ENCODE assay signal across 8 mouse cellular contexts in the genomic region with DNA sequence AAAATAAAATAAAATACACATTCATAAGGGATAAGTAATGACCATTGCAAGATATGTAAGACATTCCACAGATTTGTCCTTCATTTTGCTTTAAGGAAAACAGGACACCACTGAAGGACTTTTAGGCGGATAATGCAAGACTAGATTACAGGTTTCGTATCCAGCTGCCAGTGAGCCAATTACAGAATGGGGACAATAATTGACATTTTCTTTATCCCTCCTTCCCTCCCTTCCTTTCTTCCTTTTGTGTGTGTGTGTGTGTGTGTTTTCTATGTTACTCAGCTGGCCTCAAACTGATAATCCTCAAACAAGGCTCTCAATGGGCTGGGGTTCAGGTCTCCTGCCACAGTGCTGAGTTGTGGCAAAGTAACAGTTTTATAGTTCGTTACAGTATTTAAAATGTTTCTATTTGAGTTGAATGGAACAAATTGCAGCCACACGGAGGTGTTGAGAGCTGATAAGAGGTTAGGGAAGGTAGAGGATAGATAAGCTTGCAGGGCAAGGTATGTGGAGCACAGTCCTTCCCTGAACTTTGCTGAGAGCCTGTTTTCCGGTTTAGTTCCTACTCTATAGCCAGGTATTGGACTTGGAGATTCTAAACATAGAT. TPM values are rescaled to one million over a fixed set of nuclear protein-coding genes. Genes with fewer than 3 reads are reported as not detected.
A peak's percentile ranks its signal among the peaks of the same experiment; 100 is the strongest.
DNase-seq lines count a peak whose midpoint lies in the region; ATAC-seq and TF ChIP-seq lines count a peak whose summit lies in the region.

No protein-coding gene starts in this region.

- peak overlapping the region; percentile 80; the same call in 1 of the 2 replicates for H3K4me3 ChIP-seq in hindbrain, embryonic 10.5 days
- H3K4me3 ChIP-seq in hindbrain, embryonic 11.5 days (ENCODE audit: low read depth, low read length) = no peak overlapping the region
- no peak overlapping the region for H3K4me3 ChIP-seq in embryonic facial prominence, embryonic 14.5 days (ENCODE audit: low read depth, low read length)
- no peak overlapping the region for H3K4me3 ChIP-seq in intestine, postnatal 0 days (ENCODE audit: low read depth, low read length)
- no peak overlapping the region for H3K4me3 ChIP-seq in midbrain, embryonic 16.5 days (ENCODE audit: low read depth, low read length)

- WGBS in hindbrain, embryonic 10.5 days = 82% methylated on average over 5 of the region's 5 CpGs
- WGBS in hindbrain, embryonic 11.5 days = 88% methylated on average over 5 of the region's 5 CpGs
- WGBS in embryonic facial prominence, embryonic 14.5 days = 65% methylated on average over 5 of the region's 5 CpGs
- WGBS in intestine, postnatal 0 days = 43% methylated on average over 5 of the region's 5 CpGs
- WGBS in midbrain, embryonic 16.5 days = 75% methylated on average over 5 of the region's 5 CpGs

- H3K4me1 ChIP-seq in hindbrain, embryonic 10.5 days (replicated peaks) = peaks cover 20% of the 10 kb centered on the region
- no peaks in the 10 kb centered on the region for H3K4me1 ChIP-seq in hindbrain, embryonic 11.5 days (replicated peaks; ENCODE audit: control insufficient read depth, insufficient read depth, low read length)
- no peaks in the 10 kb centered on the region; the same call in 1 of the 2 replicates for H3K4me1 ChIP-seq in embryonic facial prominence, embryonic 14.5 days (ENCODE audit: control insufficient read depth, insufficient read depth, low read length)
- H3K4me1 ChIP-seq in intestine, postnatal 0 days (replicated peaks; ENCODE audit: control insufficient read depth, insufficient read depth, low read length) = no peaks in the 10 kb centered on the region
- peaks cover 22% of the 10 kb centered on the region for H3K4me1 ChIP-seq in midbrain, embryonic 16.5 days (ENCODE audit: control insufficient read depth, insufficient read depth, low read length)

- H3K36me3 ChIP-seq in hindbrain, embryonic 10.5 days = peaks cover 16% of the 10 kb centered on the region
- no peaks in the 10 kb centered on the region for H3K36me3 ChIP-seq in hindbrain, embryonic 11.5 days (ENCODE audit: control insufficient read depth, insufficient read depth, low read length)
- 0 out of 2 replicates have a peak, but pooled peaks cover 10% of the 10 kb centered on the region for H3K36me3 ChIP-seq in embryonic facial prominence, embryonic 14.5 days (ENCODE audit: control insufficient read depth, insufficient read depth, low read length)
- no peaks in the 10 kb centered on the region for H3K36me3 ChIP-seq in intestine, postnatal 0 days (ENCODE audit: control insufficient read depth, insufficient read depth)
- peaks cover 6% of the 10 kb centered on the region; the same call in 1 of the 2 replicates for H3K36me3 ChIP-seq in midbrain, embryonic 16.5 days (ENCODE audit: control insufficient read depth, insufficient read depth, low read length)

- no peak overlapping the region for H3K4me2 ChIP-seq in hindbrain, embryonic 11.5 days (replicated peaks; ENCODE audit: low read depth, low read length)
- peak overlapping the region; percentile 70 for H3K4me2 ChIP-seq in embryonic facial prominence, embryonic 14.5 days (ENCODE audit: low read depth, low read length)
- H3K4me2 ChIP-seq in intestine, postnatal 0 days (replicated peaks; ENCODE audit: low read depth) = peak overlapping the region; percentile 71
- H3K4me2 ChIP-seq in midbrain, embryonic 16.5 days (ENCODE audit: low read length) = peak overlapping the region; percentile 81; the same call in 1 of the 2 replicates

- no peak for DNase-seq in hindbrain, embryonic 10.5 days (ENCODE audit: low spot score)
- no peak for DNase-seq in hindbrain, embryonic 11.5 days (ENCODE audit: low spot score)
- DNase-seq in embryonic facial prominence, embryonic 14.5 days (ENCODE audit: low spot score) = no peak
- no peak for DNase-seq in thymus, postnatal 36 days
- DNase-seq in frontal cortex, postnatal 14 days (ENCODE audit: low spot score in 2 of 2) = no peak
- DNase-seq in lung, postnatal 36 days = no peak

- no peaks in the 10 kb centered on the region for H3K9me3 ChIP-seq in hindbrain, embryonic 10.5 days
- no peaks in the 10 kb centered on the region for H3K9me3 ChIP-seq in hindbrain, embryonic 11.5 days (ENCODE audit: control insufficient read depth, low read length)
- no peaks in the 10 kb centered on the region for H3K9me3 ChIP-seq in embryonic facial prominence, embryonic 14.5 days (ENCODE audit: control insufficient read depth, low read length)
- H3K9me3 ChIP-seq in intestine, postnatal 0 days (ENCODE audit: control insufficient read depth) = no peaks in the 10 kb centered on the region
- H3K9me3 ChIP-seq in midbrain, embryonic 16.5 days (replicated peaks; ENCODE audit: control insufficient read depth, low read length, poor library complexity, severe bottlenecking) = no peaks in the 10 kb centered on the region

- ATAC-seq in hindbrain, embryonic 11.5 days (ENCODE audit: low FRiP score) = no peak
- no peak for ATAC-seq in embryonic facial prominence, embryonic 14.5 days (ENCODE audit: low read depth)
- ATAC-seq in intestine, postnatal 0 days = no peak
- ATAC-seq in midbrain, embryonic 16.5 days = no peak

- no peak for TF ChIP-seq CTCF in intestine, postnatal 0 days (IDR thresholded peaks at IDR 0.05; ENCODE audit: low read depth)

- no peaks in the 10 kb centered on the region for H3K27me3 ChIP-seq in hindbrain, embryonic 10.5 days (ENCODE audit: insufficient read depth, poor library complexity, severe bottlenecking)
- H3K27me3 ChIP-seq in hindbrain, embryonic 11.5 days (ENCODE audit: control insufficient read depth, insufficient read depth, low read length) = no peaks in the 10 kb centered on the region
- no peaks in the 10 kb centered on the region for H3K27me3 ChIP-seq in embryonic facial prominence, embryonic 14.5 days (replicated peaks; ENCODE audit: control insufficient read depth, insufficient read depth, low read length)
- H3K27me3 ChIP-seq in intestine, postnatal 0 days (replicated peaks; ENCODE audit: control insufficient read depth, insufficient read depth, low read length) = no peaks in the 10 kb centered on the region
- no peaks in the 10 kb centered on the region for H3K27me3 ChIP-seq in midbrain, embryonic 16.5 days (ENCODE audit: control insufficient read depth, insufficient read depth, low read depth, low read length)

- H3K9ac ChIP-seq in hindbrain, embryonic 11.5 days (ENCODE audit: low read depth, low read length) = no peak overlapping the region
- peak overlapping the region; percentile 80 for H3K9ac ChIP-seq in embryonic facial prominence, embryonic 14.5 days (ENCODE audit: low read depth, low read length)
- no peak overlapping the region for H3K9ac ChIP-seq in intestine, postnatal 0 days (ENCODE audit: low read depth, low read length)
- no peak overlapping the region for H3K9ac ChIP-seq in midbrain, embryonic 16.5 days (ENCODE audit: low read depth, low read length)

- no peak overlapping the region for H3K27ac ChIP-seq in hindbrain, embryonic 10.5 days
- no peak overlapping the region for H3K27ac ChIP-seq in hindbrain, embryonic 11.5 days (ENCODE audit: low read depth, low read length)
- no peak overlapping the region for H3K27ac ChIP-seq in embryonic facial prominence, embryonic 14.5 days (replicated peaks; ENCODE audit: low read depth, low read length)
- H3K27ac ChIP-seq in intestine, postnatal 0 days (ENCODE audit: low read depth, low read length) = no peak overlapping the region
- no peak overlapping the region for H3K27ac ChIP-seq in midbrain, embryonic 16.5 days (ENCODE audit: low read length)

RNA-seq across cellular contexts. Expression of a gene that starts 1.6 kb away (rescaled TPM):
- 89.5 and 109 TPM in 2 replicates for polyA plus RNA-seq in hindbrain, embryonic 10.5 days (2016; fragmentation: Nextera tagmentation; extraction: Ambion mirVana)
- 89.1 and 92.1 TPM in 2 replicates for polyA plus RNA-seq in hindbrain, embryonic 11.5 days (2014; fragmentation: Nextera tagmentation; extraction: Ambion mirVana)
- 69.8 and 75.5 TPM in 2 replicates for polyA plus RNA-seq in embryonic facial prominence, embryonic 14.5 days (2014; fragmentation: Nextera tagmentation; extraction: Ambion mirVana)
- 46.6 and 54.1 TPM in 2 replicates for polyA plus RNA-seq in intestine, postnatal 0 days (2015; fragmentation: Nextera tagmentation; extraction: Ambion mirVana)
- 40.9 TPM in 2 replicates for polyA plus RNA-seq in midbrain, embryonic 16.5 days (2015; fragmentation: Nextera tagmentation; extraction: Ambion mirVana)

RNA-seq across cellular contexts. Expression of a gene that starts 31.1 kb away (rescaled TPM):
- 25.8 and 31.0 TPM in 2 replicates for polyA plus RNA-seq in hindbrain, embryonic 10.5 days (2016; fragmentation: Nextera tagmentation; extraction: Ambion mirVana)
- polyA plus RNA-seq in hindbrain, embryonic 11.5 days (2014; fragmentation: Nextera tagmentation; extraction: Ambion mirVana) = 33.9 and 35.2 TPM in 2 replicates
- 23.6 and 24.3 TPM in 2 replicates for polyA plus RNA-seq in embryonic facial prominence, embryonic 14.5 days (2014; fragmentation: Nextera tagmentation; extraction: Ambion mirVana)
- 10.9 and 11.7 TPM in 2 replicates for polyA plus RNA-seq in intestine, postnatal 0 days (2015; fragmentation: Nextera tagmentation; extraction: Ambion mirVana)
- polyA plus RNA-seq in midbrain, embryonic 16.5 days (2015; fragmentation: Nextera tagmentation; extraction: Ambion mirVana) = 19.4 and 20.9 TPM in 2 replicates

RNA-seq across cellular contexts. Expression of a gene that starts 44.4 kb away (rescaled TPM):
- 102 and 103 TPM in 2 replicates for polyA plus RNA-seq in hindbrain, embryonic 10.5 days (2016; fragmentation: Nextera tagmentation; extraction: Ambion mirVana)
- 114 and 119 TPM in 2 replicates for polyA plus RNA-seq in hindbrain, embryonic 11.5 days (2014; fragmentation: Nextera tagmentation; extraction: Ambion mirVana)
- 105 and 112 TPM in 2 replicates for polyA plus RNA-seq in embryonic facial prominence, embryonic 14.5 days (2014; fragmentation: Nextera tagmentation; extraction: Ambion mirVana)
- polyA plus RNA-seq in intestine, postnatal 0 days (2015; fragmentation: Nextera tagmentation; extraction: Ambion mirVana) = 101 and 106 TPM in 2 replicates
- polyA plus RNA-seq in midbrain, embryonic 16.5 days (2015; fragmentation: Nextera tagmentation; extraction: Ambion mirVana) = 167 and 178 TPM in 2 replicates

RNA-seq across cellular contexts. Expression of a gene that starts 53.9 kb away (rescaled TPM):
- polyA plus RNA-seq in hindbrain, embryonic 10.5 days (2016; fragmentation: Nextera tagmentation; extraction: Ambion mirVana) = 78.9 and 79.2 TPM in 2 replicates
- polyA plus RNA-seq in hindbrain, embryonic 11.5 days (2014; fragmentation: Nextera tagmentation; extraction: Ambion mirVana) = 110 and 118 TPM in 2 replicates
- polyA plus RNA-seq in embryonic facial prominence, embryonic 14.5 days (2014; fragmentation: Nextera tagmentation; extraction: Ambion mirVana) = 97.7 and 104 TPM in 2 replicates
- 78.6 and 87.0 TPM in 2 replicates for polyA plus RNA-seq in intestine, postnatal 0 days (2015; fragmentation: Nextera tagmentation; extraction: Ambion mirVana)
- 212 and 220 TPM in 2 replicates for polyA plus RNA-seq in midbrain, embryonic 16.5 days (2015; fragmentation: Nextera tagmentation; extraction: Ambion mirVana)
